Mouse (Mus musculus): Measurements from ENCODE around the gene Kyat1. TPM values are rescaled to one million over a fixed set of nuclear protein-coding genes. Genes with fewer than 3 reads are reported as not detected.

Kyat1 gene
- polyA plus RNA-seq, 1 experiment from 2014 or later = 12.8 TPM

- Histone ChIP-seq H3K36me3 (peaks cover 49% of the 10 kb centered on the region), H3K27me3 (ENCODE audit: insufficient read depth, poor library complexity, severe bottlenecking) (no peaks in the 10 kb centered on the region), H3K4me1 (peaks cover 51% of the 10 kb centered on the region), H3K9me3 (no peaks in the 10 kb centered on the region), H3K27ac (peak overlapping the region; percentile 94; the same call in 1 of the 2 replicates), H3K4me3 (peak overlapping the region; percentile 77; the same call in 1 of the 2 replicates)
- DNase-seq (ENCODE audit: low spot score) = peak; percentile 78
- 53% methylated on average over 4 of the region's 4 CpGs for WGBS
Measured at GRCm38 (mm10) chr2:30239777-30240176, 34.1 kb upstream of the Kyat1 start.

- Histone ChIP-seq H3K4me3 (peak overlapping the region; percentile 77), H3K9me3 (no peaks in the 10 kb centered on the region), H3K4me1 (peaks cover 51% of the 10 kb centered on the region), H3K27me3 (ENCODE audit: insufficient read depth, poor library complexity, severe bottlenecking) (no peaks in the 10 kb centered on the region), H3K27ac (peak overlapping the region; percentile 94; the same call in 1 of the 2 replicates), H3K36me3 (peaks cover 41% of the 10 kb centered on the region)
- 71% methylated on average over 3 of the region's 3 CpGs for WGBS
- DNase-seq (ENCODE audit: low spot score) = no peak
Measured at GRCm38 (mm10) chr2:30238906-30239465, 33.3 kb upstream of the Kyat1 start.

GRCm38 (mm10) chr2:30237881-30238280 lies 32.2 kb upstream of the Kyat1 start:
- H3K36me3 ChIP-seq = peaks cover 32% of the 10 kb centered on the region
- H3K27ac ChIP-seq = peak overlapping the region; percentile 94
- H3K4me3 ChIP-seq = peak overlapping the region; percentile 77
- no peaks in the 10 kb centered on the region for H3K27me3 ChIP-seq (ENCODE audit: insufficient read depth, poor library complexity, severe bottlenecking)
- H3K9me3 ChIP-seq = no peaks in the 10 kb centered on the region
- DNase-seq (ENCODE audit: low spot score) = peak; percentile 86
- under 1% methylated on average over 27 of the region's 42 CpGs for WGBS
- H3K4me1 ChIP-seq = peaks cover 48% of the 10 kb centered on the region

GRCm38 (mm10) chr2:30237199-30237880 lies 31.7 kb upstream of the Kyat1 start, which contains the start of gene Lrrc8a:
TSS of gene Lrrc8a (plus strand) at chr2:30237715.
- Histone ChIP-seq H3K9me3 (no peaks in the 10 kb centered on the region), H3K36me3 (peaks cover 26% of the 10 kb centered on the region), H3K27ac (peak within 1 kb of the TSS; percentile 94), H3K4me3 (peak within 1 kb of the TSS; percentile 77), H3K27me3 (ENCODE audit: insufficient read depth, poor library complexity, severe bottlenecking) (no peaks in the 10 kb centered on the region), H3K4me1 (peaks cover 43% of the 10 kb centered on the region)
- under 1% methylated on average over 54 of the region's 67 CpGs for WGBS
- DNase-seq (ENCODE audit: low spot score) = peak; percentile 100

GRCm38 (mm10) chr2:30236426-30237198 lies 31.0 kb upstream of the Kyat1 start:
- peak overlapping the region; percentile 77 for H3K4me3 ChIP-seq
- DNase-seq (ENCODE audit: low spot score) = no peak
- no peaks in the 10 kb centered on the region for H3K27me3 ChIP-seq (ENCODE audit: insufficient read depth, poor library complexity, severe bottlenecking)
- peaks cover 42% of the 10 kb centered on the region for H3K4me1 ChIP-seq
- peaks cover 21% of the 10 kb centered on the region for H3K36me3 ChIP-seq
- no peaks in the 10 kb centered on the region for H3K9me3 ChIP-seq
- WGBS = 6% methylated on average over 18 of the region's 18 CpGs
- H3K27ac ChIP-seq = peak overlapping the region; percentile 94

- H3K36me3 ChIP-seq = peaks cover 10% of the 10 kb centered on the region
- H3K27me3 ChIP-seq (ENCODE audit: insufficient read depth, poor library complexity, severe bottlenecking) = no peaks in the 10 kb centered on the region
- no peaks in the 10 kb centered on the region; the same call in 1 of the 2 replicates for H3K9me3 ChIP-seq
- H3K4me1 ChIP-seq = peaks cover 35% of the 10 kb centered on the region
- DNase-seq (ENCODE audit: low spot score) = no peak
- H3K27ac ChIP-seq = no peak overlapping the region
- H3K4me3 ChIP-seq = no peak overlapping the region
- WGBS = 75% methylated on average over 5 of the region's 5 CpGs
Measured at GRCm38 (mm10) chr2:30235593-30235992, 29.9 kb upstream of the Kyat1 start.

- Histone ChIP-seq H3K27me3 (ENCODE audit: insufficient read depth, poor library complexity, severe bottlenecking) (no peaks in the 10 kb centered on the region), H3K4me1 (no peaks in the 10 kb centered on the region), H3K4me3 (no peak overlapping the region), H3K27ac (no peak overlapping the region), H3K9me3 (no peaks in the 10 kb centered on the region), H3K36me3 (no peaks in the 10 kb centered on the region)
- WGBS = 90% methylated on average over 5 of the region's 5 CpGs
- DNase-seq (ENCODE audit: low spot score) = no peak
Measured at GRCm38 (mm10) chr2:30216293-30216692, 10.6 kb upstream of the Kyat1 start.

- Histone ChIP-seq H3K27me3 (ENCODE audit: insufficient read depth, poor library complexity, severe bottlenecking) (no peaks in the 10 kb centered on the region), H3K4me1 (no peaks in the 10 kb centered on the region), H3K36me3 (no peaks in the 10 kb centered on the region), H3K9me3 (no peaks in the 10 kb centered on the region), H3K4me3 (no peak overlapping the region), H3K27ac (0 out of 2 replicates have a peak overlapping the region, but pooled peaks have one; percentile 16)
- 74% methylated on average over 6 of the region's 6 CpGs for WGBS
- DNase-seq (ENCODE audit: low spot score) = no peak
Measured at GRCm38 (mm10) chr2:30215493-30215892, 9.8 kb upstream of the Kyat1 start.

GRCm38 (mm10) chr2:30214745-30215144 lies 9.1 kb upstream of the Kyat1 start:
- DNase-seq (ENCODE audit: low spot score) = no peak
- no peaks in the 10 kb centered on the region for H3K36me3 ChIP-seq
- no peak overlapping the region for H3K4me3 ChIP-seq
- 87% methylated on average over 3 of the region's 3 CpGs for WGBS
- H3K27ac ChIP-seq = 0 out of 2 replicates have a peak overlapping the region, but pooled peaks have one; percentile 44
- H3K27me3 ChIP-seq (ENCODE audit: insufficient read depth, poor library complexity, severe bottlenecking) = no peaks in the 10 kb centered on the region
- no peaks in the 10 kb centered on the region for H3K4me1 ChIP-seq
- no peaks in the 10 kb centered on the region for H3K9me3 ChIP-seq

- no peak for DNase-seq (ENCODE audit: low spot score)
- H3K36me3 ChIP-seq = no peaks in the 10 kb centered on the region
- H3K27ac ChIP-seq = no peak overlapping the region
- H3K4me1 ChIP-seq = no peaks in the 10 kb centered on the region
- H3K27me3 ChIP-seq (ENCODE audit: insufficient read depth, poor library complexity, severe bottlenecking) = no peaks in the 10 kb centered on the region
- no peak overlapping the region for H3K4me3 ChIP-seq
- no peaks in the 10 kb centered on the region for H3K9me3 ChIP-seq
- 66% methylated on average over 1 of the region's 1 CpGs for WGBS
Measured at GRCm38 (mm10) chr2:30212951-30213350, 7.3 kb upstream of the Kyat1 start.

GRCm38 (mm10) chr2:30212169-30212545 lies 6.5 kb upstream of the Kyat1 start:
- no peaks in the 10 kb centered on the region for H3K9me3 ChIP-seq
- H3K4me1 ChIP-seq = no peaks in the 10 kb centered on the region
- no peak overlapping the region for H3K4me3 ChIP-seq
- WGBS = 78% methylated on average over 4 of the region's 4 CpGs
- H3K36me3 ChIP-seq = no peaks in the 10 kb centered on the region
- DNase-seq (ENCODE audit: low spot score) = no peak
- no peaks in the 10 kb centered on the region for H3K27me3 ChIP-seq (ENCODE audit: insufficient read depth, poor library complexity, severe bottlenecking)
- no peak overlapping the region for H3K27ac ChIP-seq

- WGBS = 66% methylated on average over 6 of the region's 6 CpGs
- no peaks in the 10 kb centered on the region for H3K27me3 ChIP-seq (ENCODE audit: insufficient read depth, poor library complexity, severe bottlenecking)
- H3K4me1 ChIP-seq = peaks cover 5% of the 10 kb centered on the region
- H3K27ac ChIP-seq = no peak overlapping the region
- no peaks in the 10 kb centered on the region for H3K9me3 ChIP-seq
- H3K36me3 ChIP-seq = no peaks in the 10 kb centered on the region
- H3K4me3 ChIP-seq = no peak overlapping the region
- peak; percentile 69 for DNase-seq (ENCODE audit: low spot score)
Measured at GRCm38 (mm10) chr2:30211408-30212168, 5.9 kb upstream of the Kyat1 start.
